Mouse (Mus musculus): ENCODE measurements at regions not wholly inside any gene's neighbourhood (a gene's known extent, or its start where the extent isn't known, plus 50 kb on each side); places are given as distances from the start of the nearest gene placed in this dataset.

DNA sequence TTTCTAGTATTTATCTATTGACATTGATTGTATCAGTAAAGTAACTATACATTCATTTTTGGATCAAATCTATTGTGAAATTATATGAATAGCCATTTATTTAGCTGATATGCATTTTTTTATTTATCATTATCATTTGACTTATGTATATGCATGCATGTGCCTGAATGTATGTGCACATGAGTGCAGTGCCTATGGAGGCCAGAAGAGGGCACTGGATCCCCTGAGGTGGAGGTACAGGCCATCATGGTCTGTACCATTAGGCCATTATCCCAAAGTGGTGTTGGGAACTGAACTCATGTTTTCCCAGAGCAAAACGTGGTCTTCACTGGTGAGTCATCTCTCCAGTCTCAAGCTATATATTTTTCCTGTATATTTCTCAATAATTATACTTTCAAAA, 63.5 kb upstream of the Nrsn1 start:
- DNase-seq (ENCODE audit: low spot score in 2 of 2) = no peak

Measured in frontal cortex, postnatal 10 days (tissue).